Mouse (Mus musculus) heart, postnatal 14 days (tissue): ENCODE measurements at regions not wholly inside any gene's neighbourhood (a gene's known extent, or its start where the extent isn't known, plus 50 kb on each side); places are given as distances from the start of the nearest gene placed in this dataset.
A peak's percentile ranks its signal among the peaks of the same experiment; 100 is the strongest.
"Not testable (repeated sequence)": the region's sequence is repeated elsewhere in the genome, so short reads cannot be mapped to it uniquely, and the experiment has no call there.

Experiments used
- DNase-seq, 2 experiments: peaks; one replicate each; pipeline ENCODE4 v3.0.0; 2021 to 2022
- intact Hi-C: fragments of 180-260 bp; cut with DNase I; formaldehyde crosslinking; loops from one replicate; pipeline ENCODE4 v1.15.1; 2025

GRCm38 (mm10) chr2:57185151-57185550 lies 52.3 kb upstream of the Gpd2 start:
- DNase-seq: no peak
- intact Hi-C loops: no loop called here

DNA sequence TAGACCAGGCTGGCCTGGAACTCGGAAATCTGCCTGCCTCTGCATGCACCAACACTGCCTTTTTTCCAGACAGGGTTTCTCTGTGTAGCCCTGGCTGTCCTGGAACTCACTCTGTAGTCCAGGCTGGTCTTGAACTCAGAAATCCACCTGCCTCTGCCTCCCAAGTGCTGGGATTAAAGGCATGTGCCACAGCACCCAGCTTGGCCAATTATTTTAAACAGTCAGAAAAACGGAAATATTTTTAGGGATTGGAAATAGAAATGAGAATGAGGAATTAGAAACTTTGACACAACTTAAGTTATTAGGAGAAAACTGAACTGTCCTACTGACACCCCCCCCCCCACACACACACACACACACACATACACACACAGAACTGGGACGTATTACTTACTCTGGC lies 54.3 kb upstream of the Gpd2 start:
- intact Hi-C loops: loop anchor here (2.0 to 5.0 kb wide), 3 partner anchors 56 to 129 kb away; partner anchors contain the start of gene Nr4a2
- DNase-seq: not testable (repeated sequence)

GRCm38 (mm10) chr2:57181692-57182541 lies 55.5 kb upstream of the Gpd2 start:
- DNase-seq: peak; percentile 96
- intact Hi-C loops: loop anchor here (2.0 to 5.0 kb wide), 3 partner anchors 57 to 130 kb away; partner anchors contain the start of gene Nr4a2

- no peak for DNase-seq
- intact Hi-C loops: loop anchor here (5.0 kb wide), 2 partner anchors 59 to 131 kb away; partner anchors contain the start of gene Nr4a2
These were observed 56.1 kb upstream of the Gpd2 start for GRCm38 (mm10) chr2:57181350-57181691.

DNA sequence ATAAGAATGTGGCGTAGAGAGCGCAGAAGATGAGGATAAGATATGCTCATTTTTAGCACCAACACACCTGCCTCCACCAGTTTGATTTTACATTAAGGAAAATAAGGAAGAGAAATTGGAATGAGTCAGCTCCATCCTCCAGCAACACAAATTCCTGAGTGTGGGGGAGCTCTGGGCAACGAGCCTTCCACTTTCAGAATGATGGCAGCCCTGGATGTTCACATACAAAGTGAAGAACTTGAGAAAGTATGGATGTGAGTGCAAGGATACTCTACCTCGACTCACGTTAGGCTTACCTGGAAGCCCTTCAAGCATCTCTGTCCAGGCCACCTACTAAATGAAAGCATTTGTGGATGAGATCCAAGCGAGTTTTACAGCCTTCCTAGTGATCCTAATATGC lies 54.3 kb upstream of the Nr4a2 start:
- intact Hi-C loops: no loop called here
- DNase-seq: no peak

- intact Hi-C loops: no loop called here
- DNase-seq: no peak
These were observed 52.7 kb upstream of the Nr4a2 start for GRCm38 (mm10) chr2:57176547-57176946.

- DNase-seq: no peak
- intact Hi-C loops: no loop called here
These were observed 51.4 kb upstream of the Nr4a2 start for GRCm38 (mm10) chr2:57175219-57175618.
